Mouse (Mus musculus): Measurements from ENCODE around the gene Cmtm4.

- no peak for TF ChIP-seq GATA1 (IDR thresholded peaks at IDR 0.05; ENCODE audit: borderline replicate concordance, low read length)
- no peak for TF ChIP-seq FLI1 (IDR thresholded peaks at IDR 0.05; ENCODE audit: low read length)
Observed at GRCm38 (mm10) chr8:104346706-104347105, 48.9 kb downstream of the Cmtm4 start.

All from megakaryocyte, embryonic 14.5 days (primary cell).